Comparison of ENCODE assay signal across 21 mouse cellular contexts in the genomic region with DNA sequence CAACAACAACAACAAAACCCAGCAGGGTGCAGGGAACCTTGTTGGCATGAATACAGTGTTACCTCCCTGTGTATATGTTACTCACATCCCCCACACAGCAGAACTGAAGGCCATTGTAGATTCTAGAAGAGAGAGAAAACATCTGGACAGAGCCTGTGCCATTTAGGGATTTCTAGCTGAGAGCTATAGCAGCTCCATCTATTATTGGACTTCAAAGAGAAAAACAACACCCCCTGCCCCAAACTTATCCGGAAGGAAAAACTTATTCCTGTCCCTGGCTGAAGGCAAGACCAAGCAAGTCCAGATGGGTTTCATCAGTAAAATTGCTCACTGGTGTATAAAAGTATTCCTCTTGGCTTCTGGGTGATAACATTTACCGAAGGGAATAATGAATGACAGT.
DNase-seq lines count a peak whose midpoint lies in the region; ATAC-seq and TF ChIP-seq lines count a peak whose summit lies in the region.
"Had no signal": no experiment of that assay in that cellular context is flagged by ENCODE, and none has a peak within 500 bp of the region (broad histone marks: within the 10 kb centered on the region; RNA-seq: fewer than 3 reads in every experiment).

No protein-coding gene starts in this region.

- ATAC-seq in intestine, embryonic 14.5 days (replicated peaks; ENCODE audit: low FRiP score, low TSS enrichment, low read depth), result no peak
- ATAC-seq in intestine, embryonic 15.5 days, result no peak
- peak; percentile 61; the same call in 1 of the 2 replicates for ATAC-seq in lung, embryonic 15.5 days (ENCODE audit: borderline replicate concordance, extremely low read depth, low FRiP score, low TSS enrichment)
- no peak for ATAC-seq in lung, postnatal 0 days
- ATAC-seq in embryonic facial prominence, embryonic 14.5 days (ENCODE audit: low read depth), result no peak
- ATAC-seq in limb, embryonic 14.5 days (ENCODE audit: low FRiP score, low read depth), result 0 out of 2 replicates have a peak, but pooled peaks have one; percentile 48
- ATAC-seq: forebrain, embryonic 16.5 days; liver, embryonic 12.5 days; midbrain, embryonic 13.5 days had no signal

- H3K4me3 ChIP-seq in intestine, embryonic 14.5 days (ENCODE audit: low read depth, low read length), result no peak overlapping the region
- H3K4me3 ChIP-seq in intestine, embryonic 15.5 days (replicated peaks), result no peak overlapping the region
- no peak overlapping the region for H3K4me3 ChIP-seq in lung, embryonic 15.5 days
- no peak overlapping the region for H3K4me3 ChIP-seq in lung, postnatal 0 days (ENCODE audit: low read depth, low read length)
- no peak overlapping the region for H3K4me3 ChIP-seq in embryonic facial prominence, embryonic 14.5 days (ENCODE audit: low read depth, low read length)
- H3K4me3 ChIP-seq in limb, embryonic 14.5 days (replicated peaks; ENCODE audit: low read length), result no peak overlapping the region
- no peak overlapping the region for H3K4me3 ChIP-seq in gastrocnemius, adult 2 months
- H3K4me3 ChIP-seq: heart, embryonic 15.5 days; hindbrain, embryonic 13.5 days; liver, embryonic 12.5 days; midbrain, embryonic 13.5 days had no signal

- no peak overlapping the region for H3K27ac ChIP-seq in intestine, embryonic 14.5 days (ENCODE audit: low read depth)
- no peak overlapping the region for H3K27ac ChIP-seq in intestine, embryonic 15.5 days
- H3K27ac ChIP-seq in lung, embryonic 15.5 days, result no peak overlapping the region
- H3K27ac ChIP-seq in lung, postnatal 0 days (ENCODE audit: low read length), result no peak overlapping the region
- H3K27ac ChIP-seq in embryonic facial prominence, embryonic 14.5 days (replicated peaks; ENCODE audit: low read depth, low read length), result no peak overlapping the region
- no peak overlapping the region for H3K27ac ChIP-seq in limb, embryonic 14.5 days (replicated peaks; ENCODE audit: low read depth, low read length)
- H3K27ac ChIP-seq in gastrocnemius, adult 2 months, result no peak overlapping the region
- H3K27ac ChIP-seq: heart, embryonic 15.5 days; hindbrain, embryonic 13.5 days; liver, embryonic 12.5 days; midbrain, embryonic 13.5 days had no signal

- H3K9me3 ChIP-seq in intestine, embryonic 14.5 days (ENCODE audit: control insufficient read depth, low read length), result no peaks in the 10 kb centered on the region
- H3K9me3 ChIP-seq in intestine, embryonic 15.5 days, result no peaks in the 10 kb centered on the region
- H3K9me3 ChIP-seq in lung, embryonic 15.5 days, result no peaks in the 10 kb centered on the region
- H3K9me3 ChIP-seq in lung, postnatal 0 days (ENCODE audit: low read length), result no peaks in the 10 kb centered on the region
- no peaks in the 10 kb centered on the region for H3K9me3 ChIP-seq in embryonic facial prominence, embryonic 14.5 days (ENCODE audit: control insufficient read depth, low read length)
- no peaks in the 10 kb centered on the region for H3K9me3 ChIP-seq in limb, embryonic 14.5 days (ENCODE audit: control insufficient read depth, low read length)
- H3K9me3 ChIP-seq: heart, embryonic 15.5 days; hindbrain, embryonic 13.5 days; liver, embryonic 12.5 days; midbrain, embryonic 13.5 days had no signal

- DNase-seq in intestine, embryonic 14.5 days (ENCODE audit: low spot score), result peak; percentile 48
- no peak for DNase-seq in lung, postnatal 0 days (ENCODE audit: low spot score)
- DNase-seq in embryonic facial prominence, embryonic 14.5 days (ENCODE audit: low spot score), result peak; percentile 68
- peak; percentile 61 for DNase-seq in limb, embryonic 14.5 days (ENCODE audit: low spot score)
- DNase-seq in gastrocnemius, adult 2 months, result no peak
- no peak for DNase-seq in gastrocnemius, postnatal 4 days (ENCODE audit: low spot score in 2 of 2)
- DNase-seq: adrenal gland, postnatal 14 days; cerebellum, adult 8-10 months; gastrocnemius, postnatal 36 days; heart, postnatal 36 days; kidney, postnatal 14 days; left cerebral cortex, postnatal 4 days; lung, postnatal 14 days; thymus, postnatal 25 days had no signal

- peaks cover 8% of the 10 kb centered on the region; the same call in 1 of the 2 replicates for H3K4me1 ChIP-seq in intestine, embryonic 14.5 days (replicated peaks; ENCODE audit: control insufficient read depth, insufficient read depth, low read length)
- H3K4me1 ChIP-seq in intestine, embryonic 15.5 days (replicated peaks), result no peaks in the 10 kb centered on the region
- peaks cover 28% of the 10 kb centered on the region for H3K4me1 ChIP-seq in lung, embryonic 15.5 days
- no peaks in the 10 kb centered on the region for H3K4me1 ChIP-seq in lung, postnatal 0 days (ENCODE audit: insufficient read depth, low read depth, low read length)
- H3K4me1 ChIP-seq in embryonic facial prominence, embryonic 14.5 days (ENCODE audit: control insufficient read depth, insufficient read depth, low read length), result peaks cover 5% of the 10 kb centered on the region; the same call in 1 of the 2 replicates
- H3K4me1 ChIP-seq in limb, embryonic 14.5 days (ENCODE audit: control insufficient read depth, insufficient read depth, low read length), result peaks cover 8% of the 10 kb centered on the region; the same call in 1 of the 2 replicates
- H3K4me1 ChIP-seq: hindbrain, embryonic 13.5 days; liver, embryonic 12.5 days had no signal

- intact Hi-C loops in gastrocnemius, adult 2 months (cut with DNase I), result loop anchor here (10.0 kb wide), 1 partner anchor 243 kb away; no protein-coding TSS in a partner anchor

- WGBS in intestine, embryonic 14.5 days, result 41% methylated on average over 2 of the region's 2 CpGs
- WGBS in intestine, embryonic 15.5 days, result 45% methylated on average over 2 of the region's 2 CpGs
- 40% methylated on average over 2 of the region's 2 CpGs for WGBS in lung, embryonic 15.5 days
- WGBS in lung, postnatal 0 days, result 34% methylated on average over 2 of the region's 2 CpGs
- WGBS in embryonic facial prominence, embryonic 14.5 days, result 26% methylated on average over 2 of the region's 2 CpGs
- 7% methylated on average over 2 of the region's 2 CpGs for WGBS in limb, embryonic 14.5 days

- no peak overlapping the region for H3K4me2 ChIP-seq in intestine, embryonic 14.5 days (ENCODE audit: low read length)
- H3K4me2 ChIP-seq in intestine, embryonic 15.5 days (replicated peaks), result no peak overlapping the region
- no peak overlapping the region for H3K4me2 ChIP-seq in lung, embryonic 15.5 days
- H3K4me2 ChIP-seq in lung, postnatal 0 days (replicated peaks; ENCODE audit: low read depth, low read length), result no peak overlapping the region
- H3K4me2 ChIP-seq in embryonic facial prominence, embryonic 14.5 days (ENCODE audit: low read depth, low read length), result no peak overlapping the region
- H3K4me2 ChIP-seq in limb, embryonic 14.5 days (replicated peaks; ENCODE audit: low read depth, low read length, severe bottlenecking), result no peak overlapping the region
- H3K4me2 ChIP-seq: heart, embryonic 15.5 days; hindbrain, embryonic 13.5 days; liver, embryonic 12.5 days; midbrain, embryonic 13.5 days had no signal

- H3K27me3 ChIP-seq in intestine, embryonic 14.5 days (replicated peaks; ENCODE audit: control insufficient read depth, insufficient read depth, low read length), result no peaks in the 10 kb centered on the region
- H3K27me3 ChIP-seq in intestine, embryonic 15.5 days (replicated peaks), result no peaks in the 10 kb centered on the region
- no peaks in the 10 kb centered on the region for H3K27me3 ChIP-seq in lung, embryonic 15.5 days
- no peaks in the 10 kb centered on the region for H3K27me3 ChIP-seq in lung, postnatal 0 days (replicated peaks; ENCODE audit: insufficient read depth, low read length)
- H3K27me3 ChIP-seq in embryonic facial prominence, embryonic 14.5 days (replicated peaks; ENCODE audit: control insufficient read depth, insufficient read depth, low read length), result no peaks in the 10 kb centered on the region
- H3K27me3 ChIP-seq in limb, embryonic 14.5 days (ENCODE audit: control insufficient read depth, insufficient read depth, low read length), result no peaks in the 10 kb centered on the region
- H3K27me3 ChIP-seq: heart, embryonic 15.5 days; hindbrain, embryonic 13.5 days; liver, embryonic 12.5 days; midbrain, embryonic 13.5 days had no signal

- TF ChIP-seq CTCF in lung, postnatal 0 days (IDR thresholded peaks at IDR 0.05), result no peak
- TF ChIP-seq CTCF in gastrocnemius, adult 2 months (IDR thresholded peaks at IDR 0.05), result no peak

- no peak overlapping the region for H3K9ac ChIP-seq in intestine, embryonic 14.5 days (ENCODE audit: low read length)
- no peak overlapping the region for H3K9ac ChIP-seq in intestine, embryonic 15.5 days
- no peak overlapping the region for H3K9ac ChIP-seq in lung, embryonic 15.5 days
- no peak overlapping the region for H3K9ac ChIP-seq in lung, postnatal 0 days (replicated peaks; ENCODE audit: low read depth)
- H3K9ac ChIP-seq in embryonic facial prominence, embryonic 14.5 days (ENCODE audit: low read depth, low read length), result no peak overlapping the region
- no peak overlapping the region for H3K9ac ChIP-seq in limb, embryonic 14.5 days (ENCODE audit: low read depth, low read length, severe bottlenecking)
- H3K9ac ChIP-seq: heart, embryonic 15.5 days; hindbrain, embryonic 13.5 days; liver, embryonic 12.5 days; midbrain, embryonic 13.5 days had no signal

- no peak for TF ChIP-seq EP300 in lung, postnatal 0 days (IDR thresholded peaks at IDR 0.05)

- TF ChIP-seq POLR2A in limb, embryonic 14.5 days (IDR thresholded peaks at IDR 0.05; ENCODE audit: borderline replicate concordance, extremely low read depth, insufficient read depth, insufficient read length), result no peak

- H3K36me3 ChIP-seq in intestine, embryonic 14.5 days (ENCODE audit: control insufficient read depth, insufficient read depth, low read length), result no peaks in the 10 kb centered on the region
- no peaks in the 10 kb centered on the region for H3K36me3 ChIP-seq in intestine, embryonic 15.5 days
- no peaks in the 10 kb centered on the region for H3K36me3 ChIP-seq in lung, embryonic 15.5 days
- no peaks in the 10 kb centered on the region for H3K36me3 ChIP-seq in lung, postnatal 0 days (ENCODE audit: insufficient read depth, low read length)
- no peaks in the 10 kb centered on the region for H3K36me3 ChIP-seq in embryonic facial prominence, embryonic 14.5 days (ENCODE audit: control insufficient read depth, insufficient read depth, low read length)
- no peaks in the 10 kb centered on the region for H3K36me3 ChIP-seq in limb, embryonic 14.5 days (ENCODE audit: control insufficient read depth, insufficient read depth, low read length)
- H3K36me3 ChIP-seq: heart, embryonic 15.5 days; hindbrain, embryonic 13.5 days; liver, embryonic 12.5 days; midbrain, embryonic 13.5 days had no signal

Comparison
In these comparisons a context has a peak if more than half of its experiments do, and no peak if none do; other contexts are left out.
1. ATAC-seq: peak in lung, embryonic 15.5 days (single experiment) and limb, embryonic 14.5 days (single experiment); none in intestine, embryonic 14.5 days (single experiment), intestine, embryonic 15.5 days (single experiment), lung, postnatal 0 days (single experiment) and embryonic facial prominence, embryonic 14.5 days (single experiment).
2. DNase-seq: peak in intestine, embryonic 14.5 days (single experiment), embryonic facial prominence, embryonic 14.5 days (single experiment) and limb, embryonic 14.5 days (single experiment); none in lung, postnatal 0 days (single experiment), gastrocnemius, adult 2 months (single experiment) and gastrocnemius, postnatal 4 days (0 of 2).